Mouse (Mus musculus) lung, postnatal 0 days (tissue): ENCODE measurements around the gene Tppp3. TPM values are rescaled to one million over a fixed set of nuclear protein-coding genes. Genes with fewer than 3 reads are reported as not detected.

Experiments used
- ATAC-seq: fragments of 200-750 bp; cut with Nextera tagmentation; 2 replicates; pipeline ENCODE4 v1.8.0; 2017; ENCODE audit warnings: moderate library complexity
- DNase-seq: peaks from one replicate; pipeline ENCODE4 v3.0.0-alpha.2; 2016; ENCODE audit warnings: low spot score
- H3K27ac ChIP-seq: fragments of 300-500 bp; sonication (generic); 2 replicates; pipeline ENCODE4 v1.5.1; 2014; ENCODE audit warnings: antibody characterized with exemption, mild to moderate bottlenecking, low read length, mixed read lengths
- H3K27me3 ChIP-seq: fragments of 300-500 bp; sonication (generic); replicated peaks from 2 replicates; pipeline ENCODE4 v1.6.1; 2014; ENCODE audit warnings: low read length, mixed read lengths; ENCODE audit not compliant: insufficient read depth
- H3K36me3 ChIP-seq: fragments of 300-500 bp; sonication (generic); 2 replicates; pipeline ENCODE4 v1.6.1; 2014; ENCODE audit warnings: low read length, mixed read lengths; ENCODE audit not compliant: insufficient read depth
- H3K4me1 ChIP-seq: fragments of 300-500 bp; sonication (generic); 2 replicates; pipeline ENCODE4 v1.6.1; 2014; ENCODE audit warnings: antibody characterized with exemption, low read depth, low read length, mixed read lengths; ENCODE audit not compliant: insufficient read depth
- H3K4me2 ChIP-seq: fragments of 300-500 bp; sonication (generic); replicated peaks from 2 replicates; pipeline ENCODE4 v1.6.1; 2014; ENCODE audit warnings: low read depth, mild to moderate bottlenecking, low read length, moderate library complexity, mixed read lengths
- H3K4me3 ChIP-seq: fragments of 300-500 bp; sonication (generic); 2 replicates; pipeline ENCODE4 v1.5.1; 2014; ENCODE audit warnings: low read depth, low read length
- H3K9ac ChIP-seq: fragments of 300-500 bp; sonication (generic); replicated peaks from 2 replicates; pipeline ENCODE4 v1.6.1; 2014; ENCODE audit warnings: low read depth, mild to moderate bottlenecking
- H3K9me3 ChIP-seq: fragments of 300-500 bp; sonication (generic); 2 replicates; pipeline ENCODE4 v1.6.1; 2016; ENCODE audit warnings: low read length, mixed read lengths
- CTCF ChIP-seq: IDR thresholded peaks from 2 replicates; pipeline ENCODE4 v1.5.1; 2016; ENCODE audit warnings: antibody characterized with exemption, mild to moderate bottlenecking
- EP300 ChIP-seq: IDR thresholded peaks from 2 replicates; pipeline ENCODE4 v1.6.1; 2016; ENCODE audit warnings: antibody characterized with exemption, mild to moderate bottlenecking, control low read depth
- WGBS: fragments of 180-500 bp; shearing (Covaris S2); extraction: QIAGEN DNeasy Blood & Tissue Kit; methylation state at CpG from one replicate; pipeline ENCODE4 v1.1.7; 2014; 5-methylcytosine and 5-hydroxymethylcytosine counted together
- polyA plus RNA-seq: library from polyadenylated mRNA; unstranded; fragments of >200 nt; fragmentation: Nextera tagmentation; extraction: Ambion mirVana; gene quantifications from 2 replicates; pipeline ENCODE4 v1.2.1, GENCODE M21; 2015

Gene Tppp3
- polyA plus RNA-seq, 1 experiment from 2014 or later = 696 TPM

GRCm38 (mm10) chr8:105475742-105476141 lies 4.4 kb upstream of the Tppp3 start:
- no peak overlapping the region for H3K4me2 ChIP-seq
- WGBS = 91% methylated on average over 8 of the region's 8 CpGs
- no peaks in the 10 kb centered on the region; the same call in 1 of the 2 replicates for H3K36me3 ChIP-seq
- H3K4me3 ChIP-seq = no peak overlapping the region
- DNase-seq = no peak
- H3K4me1 ChIP-seq = peaks cover 17% of the 10 kb centered on the region; the same call in 1 of the 2 replicates
- no peaks in the 10 kb centered on the region for H3K9me3 ChIP-seq
- peak overlapping the region; percentile 68; the same call in 1 of the 2 replicates for H3K27ac ChIP-seq
- no peaks in the 10 kb centered on the region for H3K27me3 ChIP-seq
- TF ChIP-seq EP300 (no peak), CTCF (no peak)
- H3K9ac ChIP-seq = no peak overlapping the region
- no peak for ATAC-seq

DNA sequence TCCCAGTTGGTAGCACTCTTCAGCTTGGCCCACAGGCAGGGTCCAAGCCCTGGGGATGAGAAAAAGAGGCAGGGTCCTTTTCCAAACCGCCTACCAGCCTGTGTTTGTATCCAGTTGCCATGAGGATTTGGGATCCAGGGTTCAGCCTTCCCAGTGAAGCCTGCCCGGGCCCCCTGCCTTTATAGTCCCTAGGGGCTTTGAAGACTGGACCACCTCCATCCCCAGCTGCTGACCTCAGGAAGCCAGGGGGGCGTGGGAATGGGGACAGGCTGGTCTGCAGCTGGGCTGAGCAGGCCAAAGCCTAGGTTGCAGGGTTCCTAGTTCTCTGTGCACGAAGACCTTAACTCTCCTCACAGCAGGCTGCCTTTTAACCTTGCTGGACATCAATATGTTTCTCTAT lies 3.9 kb upstream of the Tppp3 start:
- H3K9me3 ChIP-seq = no peaks in the 10 kb centered on the region
- H3K9ac ChIP-seq = 0 out of 2 replicates have a peak overlapping the region, but pooled peaks have one; percentile 9
- H3K36me3 ChIP-seq = no peaks in the 10 kb centered on the region; the same call in 1 of the 2 replicates
- no peak for ATAC-seq
- no peaks in the 10 kb centered on the region for H3K27me3 ChIP-seq
- no peak for DNase-seq
- H3K4me1 ChIP-seq = peaks cover 17% of the 10 kb centered on the region; the same call in 1 of the 2 replicates
- H3K27ac ChIP-seq = peak overlapping the region; percentile 68
- H3K4me3 ChIP-seq = no peak overlapping the region
- TF ChIP-seq EP300 (no peak), CTCF (no peak)
- WGBS = 67% methylated on average over 4 of the region's 4 CpGs
- H3K4me2 ChIP-seq = no peak overlapping the region

DNA sequence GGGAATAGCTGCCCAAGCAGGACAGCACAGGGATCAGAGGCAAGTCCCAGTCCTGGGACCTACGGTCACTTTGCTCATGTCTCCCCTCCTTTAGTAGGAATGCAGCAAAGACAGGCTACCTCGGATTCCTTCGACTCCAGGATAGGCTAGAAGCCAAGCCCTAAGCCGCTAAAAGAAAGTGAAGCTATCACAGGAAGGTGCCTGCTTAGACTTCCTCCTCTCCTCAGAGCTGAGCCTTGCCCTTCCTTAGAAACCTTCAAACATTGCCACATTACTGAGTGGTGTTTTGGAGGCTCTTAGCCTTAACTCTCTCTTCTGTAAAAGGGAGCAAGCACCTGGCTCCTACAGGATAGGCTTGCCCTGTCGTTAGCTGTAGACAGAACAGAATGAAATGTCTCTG lies 3.4 kb upstream of the Tppp3 start:
- peak overlapping the region; percentile 30; the same call in 1 of the 2 replicates for H3K4me2 ChIP-seq
- ATAC-seq (peak; percentile 9), DNase-seq (peak; percentile 71)
- H3K36me3 ChIP-seq = no peaks in the 10 kb centered on the region; the same call in 1 of the 2 replicates
- no peaks in the 10 kb centered on the region for H3K27me3 ChIP-seq
- no peak overlapping the region for H3K4me3 ChIP-seq
- H3K9ac ChIP-seq = 0 out of 2 replicates have a peak overlapping the region, but pooled peaks have one; percentile 9
- WGBS = 27% methylated on average over 5 of the region's 5 CpGs
- peak overlapping the region; percentile 68 for H3K27ac ChIP-seq
- peaks cover 17% of the 10 kb centered on the region; the same call in 1 of the 2 replicates for H3K4me1 ChIP-seq
- H3K9me3 ChIP-seq = no peaks in the 10 kb centered on the region
- no peak for TF ChIP-seq CTCF
- TF ChIP-seq EP300 = no peak

GRCm38 (mm10) chr8:105473816-105474606 lies 2.7 kb upstream of the Tppp3 start:
- peak; percentile 95 for DNase-seq
- peak overlapping the region; percentile 30; the same call in 1 of the 2 replicates for H3K4me2 ChIP-seq
- peak; percentile 63 for ATAC-seq
- peak overlapping the region; percentile 68 for H3K27ac ChIP-seq
- no peak overlapping the region for H3K9ac ChIP-seq
- 34% methylated on average over 17 of the region's 17 CpGs for WGBS
- H3K36me3 ChIP-seq = no peaks in the 10 kb centered on the region; the same call in 1 of the 2 replicates
- H3K4me3 ChIP-seq = no peak overlapping the region
- H3K27me3 ChIP-seq = no peaks in the 10 kb centered on the region
- no peaks in the 10 kb centered on the region for H3K9me3 ChIP-seq
- H3K4me1 ChIP-seq = peaks cover 19% of the 10 kb centered on the region; the same call in 1 of the 2 replicates
- TF ChIP-seq EP300 (0 out of 2 replicates have a peak, but pooled peaks have one; percentile 41), CTCF (peak; percentile 27; the same call in 1 of the 2 replicates)

DNA sequence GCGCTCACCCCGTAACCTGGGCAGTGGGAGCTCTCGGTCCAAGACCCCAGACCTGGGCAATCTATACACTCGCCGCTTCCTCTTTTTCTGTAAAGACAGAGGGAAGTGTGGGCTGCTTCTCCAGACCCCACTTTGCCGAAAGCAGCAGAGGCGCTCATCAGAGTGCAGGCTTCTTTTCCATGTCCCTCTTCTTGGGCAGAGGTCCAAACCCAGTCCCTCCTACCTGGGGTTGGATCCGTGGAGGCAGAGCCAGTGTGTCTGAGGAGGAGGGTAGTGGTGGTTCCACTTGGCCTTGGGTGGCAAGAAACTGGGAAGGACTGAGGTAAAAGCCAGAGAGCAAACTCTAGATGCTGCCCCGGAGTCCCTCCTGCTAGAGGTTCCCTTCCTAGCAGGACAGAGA lies 1.7 kb upstream of the Tppp3 start:
- no peaks in the 10 kb centered on the region for H3K27me3 ChIP-seq
- TF ChIP-seq EP300 = no peak
- no peak for TF ChIP-seq CTCF
- H3K9me3 ChIP-seq = no peaks in the 10 kb centered on the region
- no peak overlapping the region for H3K27ac ChIP-seq
- peaks cover 21% of the 10 kb centered on the region; the same call in 1 of the 2 replicates for H3K4me1 ChIP-seq
- no peak for ATAC-seq
- 78% methylated on average over 9 of the region's 9 CpGs for WGBS
- H3K4me2 ChIP-seq = no peak overlapping the region
- H3K9ac ChIP-seq = no peak overlapping the region
- H3K36me3 ChIP-seq = no peaks in the 10 kb centered on the region; the same call in 1 of the 2 replicates
- no peak overlapping the region for H3K4me3 ChIP-seq
- DNase-seq = no peak

- H3K9ac ChIP-seq = no peak overlapping the region
- no peaks in the 10 kb centered on the region for H3K27me3 ChIP-seq
- 67% methylated on average over 23 of the region's 23 CpGs for WGBS
- no peaks in the 10 kb centered on the region for H3K9me3 ChIP-seq
- H3K27ac ChIP-seq = no peak overlapping the region; the same call in 1 of the 2 replicates
- ATAC-seq = no peak
- H3K4me3 ChIP-seq = no peak overlapping the region
- no peak overlapping the region for H3K4me2 ChIP-seq
- H3K36me3 ChIP-seq = no peaks in the 10 kb centered on the region; the same call in 1 of the 2 replicates
- DNase-seq = no peak
- peaks cover 21% of the 10 kb centered on the region; the same call in 1 of the 2 replicates for H3K4me1 ChIP-seq
- TF ChIP-seq CTCF = no peak
- no peak for TF ChIP-seq EP300
Observed at GRCm38 (mm10) chr8:105472414-105472932, 1.1 kb upstream of the Tppp3 start.
